Mouse (Mus musculus) liver, adult 2 months (tissue): ENCODE results near the gene Sgk1.

Experiments used
- CTCF ChIP-seq: fragments of 200-500 bp; IDR thresholded peaks from 2 replicates; pipeline ENCODE4 v1.5.1; 2011; ENCODE audit warnings: low read depth, low read length, control low read depth
- POLR2A ChIP-seq: fragments of 200-500 bp; IDR thresholded peaks from 2 replicates; pipeline ENCODE4 v1.6.1; 2011; ENCODE audit warnings: low read length, control low read depth; ENCODE audit not compliant: insufficient read depth; ENCODE audit errors: extremely low read depth

DNA sequence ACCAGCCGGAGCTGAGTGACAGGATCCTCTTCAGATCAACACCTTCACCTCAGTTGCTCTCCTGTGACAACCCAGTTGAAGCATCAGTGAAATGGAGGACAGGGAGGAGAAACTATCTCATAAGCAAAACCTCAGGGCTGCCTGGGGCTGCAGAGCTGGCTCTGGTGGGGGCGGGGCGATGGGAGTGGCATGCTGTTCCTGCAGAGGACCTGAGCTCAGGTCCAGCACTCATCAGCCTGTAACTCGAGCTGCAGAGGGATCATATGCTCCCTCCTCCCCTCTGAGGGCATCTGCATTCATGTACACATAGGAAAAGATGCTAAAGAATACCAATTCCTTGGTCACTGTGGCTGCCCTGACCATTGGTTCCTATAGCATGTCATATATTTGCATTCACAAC is 15.5 kb upstream of the Sgk1 start:
- TF ChIP-seq CTCF (no peak), POLR2A (no peak)
